Mouse (Mus musculus) olfactory bulb, adult 2 months (tissue): ENCODE data around the gene Rasgrp2. TPM values are rescaled to one million over a fixed set of nuclear protein-coding genes. Genes with fewer than 3 reads are reported as not detected.

Experiments
- H3K27ac ChIP-seq: fragments of 200-500 bp; 2 replicates; pipeline ENCODE4 v1.5.1; 2012; ENCODE audit warnings: low read depth, low read length; ENCODE audit not compliant: insufficient read depth
- H3K4me1 ChIP-seq: fragments of 200-500 bp; 2 replicates; pipeline ENCODE4 v1.6.1; 2012; ENCODE audit warnings: low read length; ENCODE audit not compliant: control insufficient read depth, insufficient read depth
- H3K4me3 ChIP-seq: fragments of 200-500 bp; 2 replicates; pipeline ENCODE4 v1.5.1; 2012; ENCODE audit warnings: mild to moderate bottlenecking, low read depth, low read length, moderate library complexity; ENCODE audit not compliant: insufficient read depth
- CTCF ChIP-seq: fragments of 200-500 bp; IDR thresholded peaks from 2 replicates; pipeline ENCODE4 v1.5.1; 2012; ENCODE audit warnings: low read depth, mild to moderate bottlenecking, low read length, moderate library complexity; ENCODE audit not compliant: insufficient read depth
- POLR2A ChIP-seq: fragments of 200-500 bp; IDR thresholded peaks from 2 replicates; pipeline ENCODE4 v1.6.1; 2012; ENCODE audit warnings: mild to moderate bottlenecking, low read depth, low read length, moderate library complexity; ENCODE audit not compliant: insufficient read depth
- WGBS: fragments of 180-500 bp; shearing (Covaris S2); methylation state at CpG from one replicate; pipeline ENCODE4 v1.1.7; 2018; 5-methylcytosine and 5-hydroxymethylcytosine counted together
- polyA plus RNA-seq: library from polyadenylated mRNA; stranded (reverse); fragments of >200 nt; gene quantifications from 2 replicates; pipeline ENCODE4 v1.2.4, GENCODE M21; 2012; ENCODE audit warnings: low replicate concordance; ENCODE audit not compliant: missing spikeins, insufficient read depth, insufficient read length

Gene Rasgrp2
- polyA plus RNA-seq, 1 experiment = 282 TPM

GRCm38 (mm10) chr19:6409936-6410335 is 10.8 kb downstream of the Rasgrp2 start:
- Histone ChIP-seq H3K4me3 (no peak overlapping the region), H3K4me1 (peaks cover 22% of the 10 kb centered on the region), H3K27ac (no peak overlapping the region)
- no peak for TF ChIP-seq POLR2A
- no peak for TF ChIP-seq CTCF
- WGBS = 91% methylated on average over 5 of the region's 5 CpGs

- H3K4me1 ChIP-seq = peaks cover 32% of the 10 kb centered on the region
- 87% methylated on average over 14 of the region's 14 CpGs for WGBS
- no peak overlapping the region for H3K27ac ChIP-seq
- no peak for TF ChIP-seq CTCF
- no peak for TF ChIP-seq POLR2A
- no peak overlapping the region for H3K4me3 ChIP-seq
Observed at GRCm38 (mm10) chr19:6412798-6413197, 13.7 kb downstream of the Rasgrp2 start.

DNA sequence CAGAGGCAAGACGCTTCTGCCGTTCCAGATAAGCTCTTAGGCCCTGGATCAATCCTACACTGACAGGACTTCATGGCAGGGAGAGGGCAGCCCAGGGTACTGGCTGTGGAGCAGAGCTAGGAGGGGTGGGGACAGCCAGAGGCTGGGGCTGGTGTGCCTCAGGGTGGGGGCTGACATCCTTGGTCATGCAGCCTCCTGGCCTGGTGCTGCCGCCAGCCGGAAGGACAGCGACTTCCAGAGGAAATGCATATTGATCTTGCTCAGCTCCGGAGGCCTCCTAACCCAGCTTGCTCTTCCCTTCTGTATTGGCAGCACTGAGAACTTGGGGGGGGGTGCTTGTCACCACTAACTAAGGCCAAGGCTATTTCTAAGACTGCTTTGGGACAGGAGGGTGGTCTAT is 16.3 kb downstream of the Rasgrp2 start:
- TF ChIP-seq POLR2A (no peak), CTCF (no peak)
- no peak overlapping the region for H3K27ac ChIP-seq

GRCm38 (mm10) chr19:6416124-6416770 is 17.1 kb downstream of the Rasgrp2 start:
- peak overlapping the region; percentile 35; the same call in 1 of the 2 replicates for H3K27ac ChIP-seq
- H3K4me3 ChIP-seq = no peak overlapping the region
- H3K4me1 ChIP-seq = peaks cover 33% of the 10 kb centered on the region
- TF ChIP-seq CTCF (no peak), POLR2A (no peak)
- 13% methylated on average over 9 of the region's 9 CpGs for WGBS

More for the DNA sequence above, 16.3 kb downstream of the Rasgrp2 start:
- no peak overlapping the region for H3K4me3 ChIP-seq
- peaks cover 25% of the 10 kb centered on the region for H3K4me1 ChIP-seq
- WGBS = 43% methylated on average over 6 of the region's 6 CpGs

DNA sequence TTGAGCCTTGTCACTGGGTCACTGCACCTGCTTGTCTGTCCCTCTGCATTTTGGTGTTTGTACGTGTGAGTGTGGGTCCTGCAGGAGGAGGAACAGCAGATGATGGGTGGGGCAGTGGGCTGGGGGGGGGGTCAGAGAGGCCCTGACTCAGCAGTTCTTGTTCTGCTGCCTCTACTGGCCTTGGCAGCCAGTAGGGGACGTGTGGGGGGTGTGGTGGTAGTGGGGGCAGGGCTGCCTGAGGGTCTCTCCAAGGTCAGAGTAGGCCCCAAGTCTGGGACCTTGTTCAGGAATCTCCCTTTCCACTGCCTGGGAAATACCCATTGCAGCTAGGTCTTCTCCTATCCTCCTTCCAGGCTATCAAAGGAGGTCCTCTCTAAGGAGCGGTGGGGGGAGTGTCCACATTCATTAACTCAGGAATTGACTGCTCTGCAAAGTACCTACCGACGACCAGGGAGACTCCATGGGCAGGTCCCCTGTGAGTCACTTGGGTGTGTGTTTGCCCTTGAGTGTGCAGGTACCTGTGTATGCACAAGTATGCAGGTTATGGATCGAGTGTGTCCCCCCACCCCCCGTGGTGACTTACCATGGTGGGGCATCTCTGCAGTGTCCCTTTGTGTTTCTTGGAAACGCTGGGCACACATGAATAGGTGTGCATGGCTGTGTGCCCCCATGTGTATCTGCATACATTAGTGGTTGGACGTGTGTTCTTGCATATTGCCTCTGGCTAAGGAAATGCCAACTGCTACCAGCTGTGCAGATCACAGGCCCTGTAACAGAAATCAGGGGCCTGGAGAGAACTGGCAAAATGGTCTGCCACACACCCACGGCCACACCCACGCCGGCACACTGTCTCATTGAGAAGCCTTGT is 18.0 kb downstream of the Rasgrp2 start:
- H3K27ac ChIP-seq = no peak overlapping the region
- no peak overlapping the region for H3K4me3 ChIP-seq
- peaks cover 38% of the 10 kb centered on the region for H3K4me1 ChIP-seq
- no peak for TF ChIP-seq CTCF
- TF ChIP-seq POLR2A = no peak
- 53% methylated on average over 12 of the region's 12 CpGs for WGBS

DNA sequence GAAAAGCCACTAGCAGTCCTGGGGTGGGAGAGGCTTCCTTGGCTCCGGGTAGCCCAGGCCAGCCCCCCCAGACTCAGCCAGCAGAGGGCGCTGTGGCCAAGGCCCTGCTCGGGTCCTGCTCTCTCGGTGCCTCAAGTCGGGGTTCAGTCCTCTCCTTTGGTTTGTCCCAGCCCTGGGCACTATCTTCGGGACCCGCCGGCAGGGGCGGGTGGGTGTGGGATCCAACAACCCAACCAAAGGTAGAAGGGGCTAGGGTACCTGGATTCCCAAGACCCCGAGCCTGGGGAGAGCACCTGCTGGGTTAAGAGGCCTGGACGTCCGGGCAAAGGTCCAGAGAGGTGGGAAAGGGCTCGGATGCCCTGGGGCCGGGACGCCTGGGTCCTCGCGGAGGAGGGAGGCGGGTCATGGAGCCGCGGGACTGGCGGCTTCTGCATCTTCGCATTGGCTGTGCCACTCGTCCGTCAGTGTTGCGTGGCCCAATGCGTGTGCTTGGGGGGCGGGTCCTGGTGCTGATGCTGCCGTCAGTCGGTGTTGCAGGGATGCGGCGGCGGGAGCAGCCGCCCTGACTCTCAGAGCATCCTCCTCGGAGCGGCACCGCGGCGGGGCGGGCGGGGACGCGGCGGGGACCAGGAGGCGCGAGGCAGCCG is 19.2 kb downstream of the Rasgrp2 start, which contains the start of gene Nrxn2:
Nrxn2 (plus strand) TSS at position 499 of the 647 bp plus-strand sequence.
- Histone ChIP-seq H3K4me3 (peak within 1 kb of the TSS; percentile 85), H3K27ac (peak within 1 kb of the TSS; percentile 78), H3K4me1 (peaks cover 45% of the 10 kb centered on the region)
- TF ChIP-seq POLR2A (peak; percentile 96), CTCF (peak; percentile 89)
- WGBS = under 1% methylated on average over 46 of the region's 46 CpGs

DNA sequence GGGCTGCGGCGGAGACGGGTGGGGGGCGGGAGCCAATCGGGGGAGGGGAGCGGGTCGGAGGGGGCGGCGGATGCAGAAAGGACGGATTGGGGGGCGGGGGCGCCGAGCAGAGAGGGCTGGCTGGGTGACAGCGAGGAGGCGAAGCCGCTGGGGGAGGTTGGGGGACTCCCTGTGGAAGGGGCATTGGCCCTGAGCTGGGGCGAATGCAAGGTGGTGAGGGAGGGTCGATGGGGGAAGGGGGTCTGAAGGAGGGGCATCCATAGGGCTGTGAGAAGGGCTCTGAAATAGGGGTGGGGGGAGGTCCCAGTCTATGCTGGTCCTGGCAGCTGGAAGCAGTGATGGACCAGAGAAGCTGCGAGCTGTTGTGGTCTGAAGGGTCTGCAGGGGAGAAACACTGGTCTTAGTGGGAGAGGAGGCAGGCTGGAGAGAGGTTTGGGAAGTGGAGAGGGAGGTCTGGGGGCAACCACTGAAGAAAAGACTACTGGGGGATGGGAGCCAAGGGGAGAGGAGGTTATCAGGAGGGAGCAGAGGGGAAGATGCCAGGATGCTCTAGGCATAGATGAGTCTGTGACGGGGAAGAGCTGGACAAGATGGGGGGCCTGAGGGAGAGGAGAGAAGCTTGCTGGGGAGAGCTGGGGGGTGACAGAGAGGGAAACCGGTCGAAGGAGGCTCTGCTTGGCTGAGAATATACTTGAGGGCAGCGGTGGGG is 20.0 kb downstream of the Rasgrp2 start:
- WGBS = 3% methylated on average over 20 of the region's 23 CpGs
- H3K27ac ChIP-seq = peak overlapping the region; percentile 65
- peaks cover 49% of the 10 kb centered on the region for H3K4me1 ChIP-seq
- H3K4me3 ChIP-seq = peak overlapping the region; percentile 85
- TF ChIP-seq POLR2A = no peak
- TF ChIP-seq CTCF = no peak

GRCm38 (mm10) chr19:6419805-6420310 is 20.7 kb downstream of the Rasgrp2 start:
- Histone ChIP-seq H3K4me1 (peaks cover 56% of the 10 kb centered on the region), H3K27ac (peak overlapping the region; percentile 65), H3K4me3 (peak overlapping the region; percentile 85)
- TF ChIP-seq CTCF = no peak
- TF ChIP-seq POLR2A = no peak
- 13% methylated on average over 9 of the region's 9 CpGs for WGBS
